Mouse (Mus musculus): ENCODE data around the gene Gatad2b.

DNA sequence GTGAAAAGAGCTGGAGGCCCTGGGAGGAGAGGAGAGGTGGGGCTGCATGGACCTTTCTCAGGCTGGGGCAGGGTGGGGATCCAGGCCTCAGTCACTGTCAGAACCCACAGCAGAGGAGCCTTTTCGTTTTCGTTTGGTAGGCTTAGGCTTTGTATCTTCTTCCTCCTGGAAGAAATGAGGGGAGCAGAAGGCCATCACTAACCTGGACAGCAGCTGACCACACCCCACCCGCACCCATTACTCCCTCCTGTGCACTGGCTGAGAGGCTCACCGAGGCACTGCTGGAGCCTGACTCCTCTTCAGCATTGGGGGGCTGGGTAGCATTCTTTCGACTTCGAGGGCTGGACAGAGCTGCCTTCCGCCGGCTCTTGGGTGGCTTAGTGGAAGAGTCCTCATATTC lies 99.0 kb downstream of the Gatad2b start:
- TF ChIP-seq CTCF (IDR thresholded peaks at IDR 0.05; ENCODE audit: low read depth, low read length) (no peak), POLR2A (IDR thresholded peaks at IDR 0.05; ENCODE audit: extremely low read depth, insufficient read depth, low read length) (no peak)
